Mouse (Mus musculus): ENCODE data around the gene Tradd. TPM values are rescaled to one million over a fixed set of nuclear protein-coding genes. Genes with fewer than 3 reads are reported as not detected.
A peak's percentile ranks its signal among the peaks of the same experiment; 100 is the strongest.

Gene Tradd
- polyA plus RNA-seq, 1 experiment from 2014 or later = 14.8 TPM

- DNase-seq (ENCODE audit: low spot score) (no peak), ATAC-seq (no peak)
- H3K9ac ChIP-seq (ENCODE audit: low read length) = no peak overlapping the region
- H3K4me1 ChIP-seq (ENCODE audit: control insufficient read depth, insufficient read depth, low read length) = peaks cover 12% of the 10 kb centered on the region
- H3K4me3 ChIP-seq (ENCODE audit: low read depth, low read length) = no peak overlapping the region
- H3K9me3 ChIP-seq (replicated peaks; ENCODE audit: control insufficient read depth, low read length) = no peaks in the 10 kb centered on the region
- H3K27me3 ChIP-seq (replicated peaks; ENCODE audit: control insufficient read depth, insufficient read depth, low read length) = peaks cover 29% of the 10 kb centered on the region
- H3K36me3 ChIP-seq (ENCODE audit: control insufficient read depth, insufficient read depth, low read length) = peaks cover 42% of the 10 kb centered on the region
- 90% methylated on average over 12 of the region's 12 CpGs for WGBS
- H3K27ac ChIP-seq (ENCODE audit: low read depth, low read length) = no peak overlapping the region
- H3K4me2 ChIP-seq (ENCODE audit: low read length) = no peak overlapping the region
Measured at GRCm38 (mm10) chr8:105281821-105282220, 17.4 kb upstream of the Tradd start.

DNA sequence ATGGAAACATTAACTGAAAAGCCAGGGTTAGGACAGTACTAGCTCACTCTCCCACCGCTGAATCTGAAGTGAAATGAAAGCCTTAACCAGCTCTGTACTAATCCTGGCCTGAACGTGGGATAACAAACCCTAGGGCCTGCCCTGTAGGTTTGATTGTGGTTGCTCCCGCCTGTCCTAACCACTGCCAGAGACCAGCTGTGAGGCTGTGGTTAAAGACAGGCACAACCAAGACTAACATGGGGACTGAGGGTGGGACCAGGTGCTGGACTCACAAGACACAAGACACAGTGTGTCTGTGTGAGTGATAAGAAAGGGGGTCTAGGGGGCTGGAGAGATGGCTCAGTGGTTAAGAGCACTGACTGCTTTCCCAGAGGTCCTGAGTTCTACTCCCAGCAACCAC, 16.2 kb upstream of the Tradd start:
- no peak for DNase-seq (ENCODE audit: low spot score)
- peaks cover 39% of the 10 kb centered on the region for H3K27me3 ChIP-seq (replicated peaks; ENCODE audit: control insufficient read depth, insufficient read depth, low read length)
- 74% methylated on average over 3 of the region's 3 CpGs for WGBS

DNA sequence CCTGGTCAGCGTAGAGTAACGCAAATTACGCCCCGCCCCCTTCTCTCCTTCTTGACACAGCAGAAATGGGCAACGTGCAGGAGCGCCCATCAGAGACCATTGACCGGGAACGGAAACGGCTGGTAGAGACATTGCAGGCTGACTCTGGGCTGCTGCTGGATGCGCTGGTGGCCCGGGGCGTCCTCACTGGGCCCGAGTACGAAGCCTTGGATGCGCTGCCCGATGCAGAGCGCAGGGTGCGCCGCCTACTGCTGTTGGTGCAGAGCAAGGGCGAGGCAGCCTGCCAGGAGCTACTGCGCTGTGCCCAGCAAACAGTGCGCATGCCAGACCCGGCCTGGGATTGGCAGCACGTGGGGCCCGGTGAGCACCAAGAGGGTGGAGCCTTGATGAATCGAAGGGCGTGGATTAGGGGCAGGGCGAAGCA, 14.5 kb upstream of the Tradd start:
- peak overlapping the region; percentile 52 for H3K4me2 ChIP-seq (ENCODE audit: low read length)
- peak overlapping the region; percentile 41 for H3K9ac ChIP-seq (ENCODE audit: low read length)
- ATAC-seq = peak; percentile 78
- peaks cover 56% of the 10 kb centered on the region for H3K27me3 ChIP-seq (replicated peaks; ENCODE audit: control insufficient read depth, insufficient read depth, low read length)
- DNase-seq (ENCODE audit: low spot score) = peak; percentile 83
- no peak overlapping the region for H3K27ac ChIP-seq (ENCODE audit: low read depth, low read length)
- H3K4me1 ChIP-seq (ENCODE audit: control insufficient read depth, insufficient read depth, low read length) = peaks cover 12% of the 10 kb centered on the region
- peaks cover 33% of the 10 kb centered on the region for H3K36me3 ChIP-seq (ENCODE audit: control insufficient read depth, insufficient read depth, low read length)
- peak overlapping the region; percentile 21 for H3K4me3 ChIP-seq (ENCODE audit: low read depth, low read length)
- WGBS = under 1% methylated on average over 28 of the region's 28 CpGs
- H3K9me3 ChIP-seq (replicated peaks; ENCODE audit: control insufficient read depth, low read length) = no peaks in the 10 kb centered on the region

More for the DNA sequence above, 16.2 kb upstream of the Tradd start:
- ATAC-seq = no peak
- H3K9me3 ChIP-seq (replicated peaks; ENCODE audit: control insufficient read depth, low read length) = no peaks in the 10 kb centered on the region
- H3K36me3 ChIP-seq (ENCODE audit: control insufficient read depth, insufficient read depth, low read length) = peaks cover 42% of the 10 kb centered on the region
- H3K4me3 ChIP-seq (ENCODE audit: low read depth, low read length) = no peak overlapping the region
- H3K9ac ChIP-seq (ENCODE audit: low read length) = no peak overlapping the region
- no peak overlapping the region for H3K27ac ChIP-seq (ENCODE audit: low read depth, low read length)
- no peak overlapping the region for H3K4me2 ChIP-seq (ENCODE audit: low read length)
- H3K4me1 ChIP-seq (ENCODE audit: control insufficient read depth, insufficient read depth, low read length) = peaks cover 12% of the 10 kb centered on the region

DNA sequence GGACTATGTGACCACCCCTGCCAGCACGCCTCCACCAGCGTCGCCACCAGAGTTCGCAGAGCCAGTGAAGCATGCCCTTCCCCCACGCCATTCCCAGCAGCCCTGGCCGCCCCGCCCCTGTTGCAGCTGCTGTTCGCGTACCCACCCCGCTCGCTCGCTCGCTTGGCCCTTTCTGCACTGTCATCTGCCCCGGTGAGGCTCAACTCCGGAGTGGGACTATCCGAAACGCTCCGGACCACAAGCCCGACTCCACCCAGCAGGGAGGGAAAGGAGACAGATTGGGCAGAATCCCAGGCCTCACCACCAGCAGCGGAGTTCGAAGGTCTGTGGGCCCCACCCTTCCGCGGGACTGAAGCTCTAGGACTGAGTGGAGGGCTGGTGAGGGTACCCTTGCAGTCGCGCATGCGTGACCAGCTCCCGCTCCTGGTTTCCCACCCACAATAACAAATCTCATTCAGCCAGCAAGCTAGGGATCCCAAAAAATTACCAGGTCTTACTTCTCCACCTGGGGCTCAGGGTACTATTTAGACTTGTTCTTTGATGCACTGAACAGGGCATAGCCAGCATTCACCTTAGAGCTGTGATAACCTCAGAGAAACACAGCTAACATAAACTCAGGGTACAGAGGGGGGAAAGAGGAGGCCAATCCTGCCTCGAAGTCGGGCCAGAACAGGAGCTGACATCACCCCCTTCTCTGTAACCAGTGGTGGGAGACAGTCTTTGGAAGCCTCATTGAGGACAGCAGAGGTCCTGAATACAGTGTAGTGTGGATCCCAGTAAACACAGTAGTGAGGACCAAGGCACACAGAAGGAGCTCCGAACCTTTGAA, 12.1 kb upstream of the Tradd start:
- ATAC-seq (peak; percentile 69), DNase-seq (ENCODE audit: low spot score) (peak; percentile 66)
- Histone ChIP-seq H3K27me3 (replicated peaks; ENCODE audit: control insufficient read depth, insufficient read depth, low read length) (peaks cover 77% of the 10 kb centered on the region), H3K4me2 (ENCODE audit: low read length) (peak overlapping the region; percentile 86), H3K36me3 (ENCODE audit: control insufficient read depth, insufficient read depth, low read length) (peaks cover 14% of the 10 kb centered on the region), H3K27ac (ENCODE audit: low read depth, low read length) (no peak overlapping the region), H3K4me1 (ENCODE audit: control insufficient read depth, insufficient read depth, low read length) (peaks cover 12% of the 10 kb centered on the region), H3K4me3 (ENCODE audit: low read depth, low read length) (peak overlapping the region; percentile 38), H3K9ac (ENCODE audit: low read length) (peak overlapping the region; percentile 56), H3K9me3 (replicated peaks; ENCODE audit: control insufficient read depth, low read length) (no peaks in the 10 kb centered on the region)
- WGBS = 3% methylated on average over 30 of the region's 30 CpGs

DNA sequence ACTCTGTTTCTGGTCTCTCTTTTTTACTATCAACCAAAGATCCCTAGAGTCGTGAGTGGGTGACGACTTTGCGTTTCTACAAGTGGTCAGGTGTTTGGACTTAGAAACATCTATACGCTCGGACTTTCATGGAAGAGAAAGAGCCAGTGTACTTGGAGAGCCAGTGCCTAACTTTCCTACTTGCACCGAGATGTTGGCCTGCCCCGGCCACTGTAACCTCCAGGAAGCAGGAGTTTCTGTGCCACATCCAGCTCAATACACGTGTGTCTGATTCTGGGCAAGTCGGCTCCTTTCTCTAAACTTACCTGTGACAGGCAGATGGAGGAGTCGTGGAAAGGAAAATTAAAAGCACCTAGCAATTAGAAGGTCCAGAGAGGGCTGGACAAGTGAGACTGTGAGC, 11.4 kb upstream of the Tradd start, which contains the start of gene Nol3:
Gene Nol3, plus strand, starts transcription at position 301 of the 400 bp plus-strand sequence.
- H3K4me1 ChIP-seq (ENCODE audit: control insufficient read depth, insufficient read depth, low read length) = peaks cover 12% of the 10 kb centered on the region
- H3K36me3 ChIP-seq (ENCODE audit: control insufficient read depth, insufficient read depth, low read length) = peaks cover 11% of the 10 kb centered on the region; the same call in 1 of the 2 replicates
- no peak for ATAC-seq
- no peaks in the 10 kb centered on the region for H3K9me3 ChIP-seq (replicated peaks; ENCODE audit: control insufficient read depth, low read length)
- no peak for DNase-seq (ENCODE audit: low spot score)
- H3K27ac ChIP-seq (ENCODE audit: low read depth, low read length) = no peak within 1 kb of the TSS
- peaks cover 84% of the 10 kb centered on the region for H3K27me3 ChIP-seq (replicated peaks; ENCODE audit: control insufficient read depth, insufficient read depth, low read length)
- WGBS = 5% methylated on average over 10 of the region's 10 CpGs
- peak within 1 kb of the TSS; percentile 86 for H3K4me2 ChIP-seq (ENCODE audit: low read length)
- H3K9ac ChIP-seq (ENCODE audit: low read length) = peak within 1 kb of the TSS; percentile 56
- H3K4me3 ChIP-seq (ENCODE audit: low read depth, low read length) = peak within 1 kb of the TSS; percentile 38

- DNase-seq (ENCODE audit: low spot score) (no peak), ATAC-seq (no peak)
- WGBS = 4% methylated on average over 9 of the region's 11 CpGs
- Histone ChIP-seq H3K9me3 (replicated peaks; ENCODE audit: control insufficient read depth, low read length) (no peaks in the 10 kb centered on the region), H3K9ac (ENCODE audit: low read length) (no peak overlapping the region), H3K4me2 (ENCODE audit: low read length) (peak overlapping the region; percentile 86), H3K4me1 (ENCODE audit: control insufficient read depth, insufficient read depth, low read length) (peaks cover 12% of the 10 kb centered on the region), H3K36me3 (ENCODE audit: control insufficient read depth, insufficient read depth, low read length) (peaks cover 8% of the 10 kb centered on the region; the same call in 1 of the 2 replicates), H3K27ac (ENCODE audit: low read depth, low read length) (no peak overlapping the region), H3K4me3 (ENCODE audit: low read depth, low read length) (0 out of 2 replicates have a peak overlapping the region, but pooled peaks have one; percentile 38), H3K27me3 (replicated peaks; ENCODE audit: control insufficient read depth, insufficient read depth, low read length) (peaks cover 88% of the 10 kb centered on the region)
Measured at GRCm38 (mm10) chr8:105275387-105275786, 11.0 kb upstream of the Tradd start.

GRCm38 (mm10) chr8:105270916-105271186, 6.4 kb upstream of the Tradd start:
- Histone ChIP-seq H3K27me3 (replicated peaks; ENCODE audit: control insufficient read depth, insufficient read depth, low read length) (peaks cover 96% of the 10 kb centered on the region), H3K27ac (ENCODE audit: low read depth, low read length) (no peak overlapping the region), H3K36me3 (ENCODE audit: control insufficient read depth, insufficient read depth, low read length) (no peaks in the 10 kb centered on the region), H3K4me3 (ENCODE audit: low read depth, low read length) (no peak overlapping the region), H3K4me2 (ENCODE audit: low read length) (0 out of 2 replicates have a peak overlapping the region, but pooled peaks have one; percentile 69), H3K9ac (ENCODE audit: low read length) (no peak overlapping the region), H3K4me1 (ENCODE audit: control insufficient read depth, insufficient read depth, low read length) (peaks cover 4% of the 10 kb centered on the region; the same call in 1 of the 2 replicates), H3K9me3 (replicated peaks; ENCODE audit: control insufficient read depth, low read length) (no peaks in the 10 kb centered on the region)
- ATAC-seq = no peak
- WGBS = 0% methylated on average over 11 of the region's 11 CpGs
- DNase-seq (ENCODE audit: low spot score) = no peak

DNA sequence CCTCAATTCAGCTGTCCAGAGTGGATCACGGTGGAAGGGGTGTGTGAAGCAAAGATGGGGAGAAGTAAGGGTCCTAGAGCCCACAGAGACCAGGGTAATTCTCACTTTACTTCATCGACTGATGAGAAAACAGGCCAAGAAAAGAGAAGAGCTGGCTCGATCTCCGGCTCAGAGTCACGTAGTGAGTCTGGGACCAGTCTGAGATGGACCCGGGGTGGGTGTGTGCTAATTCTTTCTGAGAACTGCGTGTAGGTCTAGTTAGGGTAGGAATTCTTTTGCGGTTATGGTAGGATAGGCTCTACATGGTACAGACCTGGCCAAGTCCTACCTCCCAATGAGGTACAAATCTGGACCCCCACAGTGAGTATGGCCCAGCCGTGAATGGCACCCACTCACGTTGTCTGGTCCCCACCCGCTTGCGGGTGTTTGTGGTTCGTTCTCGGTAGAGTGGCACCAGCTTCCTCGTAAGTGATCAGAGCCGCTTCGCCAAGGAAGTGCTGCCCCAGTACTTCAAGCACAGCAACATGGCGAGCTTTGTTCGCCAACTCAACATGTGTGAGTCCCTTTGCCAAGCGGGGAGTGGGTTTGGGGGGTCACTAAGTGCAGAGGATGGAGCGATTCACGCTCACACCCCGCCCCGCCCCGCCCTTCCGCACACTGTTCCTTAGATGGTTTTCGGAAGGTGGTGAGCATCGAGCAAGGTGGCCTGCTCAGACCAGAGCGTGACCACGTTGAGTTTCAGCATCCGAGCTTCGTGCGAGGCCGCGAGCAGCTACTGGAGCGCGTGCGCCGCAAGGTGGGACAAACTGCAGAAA, 5.9 kb upstream of the Tradd start:
- H3K4me2 ChIP-seq (ENCODE audit: low read length) = peak overlapping the region; percentile 69
- DNase-seq (ENCODE audit: low spot score) (no peak), ATAC-seq (no peak)
- no peaks in the 10 kb centered on the region for H3K9me3 ChIP-seq (replicated peaks; ENCODE audit: control insufficient read depth, low read length)
- H3K27me3 ChIP-seq (replicated peaks; ENCODE audit: control insufficient read depth, insufficient read depth, low read length) = peaks cover 97% of the 10 kb centered on the region
- no peak overlapping the region for H3K27ac ChIP-seq (ENCODE audit: low read depth, low read length)
- H3K36me3 ChIP-seq (ENCODE audit: control insufficient read depth, insufficient read depth, low read length) = no peaks in the 10 kb centered on the region
- H3K4me3 ChIP-seq (ENCODE audit: low read depth, low read length) = peak overlapping the region; percentile 45
- H3K9ac ChIP-seq (ENCODE audit: low read length) = no peak overlapping the region
- 0 out of 2 replicates have a peak, but pooled peaks cover 3% of the 10 kb centered on the region for H3K4me1 ChIP-seq (ENCODE audit: control insufficient read depth, insufficient read depth, low read length)
- WGBS = 2% methylated on average over 39 of the region's 39 CpGs
